Mouse (Mus musculus): ENCODE measurements at regions not wholly inside any gene's neighbourhood (a gene's known extent, or its start where the extent isn't known, plus 50 kb on each side); places are given as distances from the start of the nearest gene placed in this dataset.

DNA sequence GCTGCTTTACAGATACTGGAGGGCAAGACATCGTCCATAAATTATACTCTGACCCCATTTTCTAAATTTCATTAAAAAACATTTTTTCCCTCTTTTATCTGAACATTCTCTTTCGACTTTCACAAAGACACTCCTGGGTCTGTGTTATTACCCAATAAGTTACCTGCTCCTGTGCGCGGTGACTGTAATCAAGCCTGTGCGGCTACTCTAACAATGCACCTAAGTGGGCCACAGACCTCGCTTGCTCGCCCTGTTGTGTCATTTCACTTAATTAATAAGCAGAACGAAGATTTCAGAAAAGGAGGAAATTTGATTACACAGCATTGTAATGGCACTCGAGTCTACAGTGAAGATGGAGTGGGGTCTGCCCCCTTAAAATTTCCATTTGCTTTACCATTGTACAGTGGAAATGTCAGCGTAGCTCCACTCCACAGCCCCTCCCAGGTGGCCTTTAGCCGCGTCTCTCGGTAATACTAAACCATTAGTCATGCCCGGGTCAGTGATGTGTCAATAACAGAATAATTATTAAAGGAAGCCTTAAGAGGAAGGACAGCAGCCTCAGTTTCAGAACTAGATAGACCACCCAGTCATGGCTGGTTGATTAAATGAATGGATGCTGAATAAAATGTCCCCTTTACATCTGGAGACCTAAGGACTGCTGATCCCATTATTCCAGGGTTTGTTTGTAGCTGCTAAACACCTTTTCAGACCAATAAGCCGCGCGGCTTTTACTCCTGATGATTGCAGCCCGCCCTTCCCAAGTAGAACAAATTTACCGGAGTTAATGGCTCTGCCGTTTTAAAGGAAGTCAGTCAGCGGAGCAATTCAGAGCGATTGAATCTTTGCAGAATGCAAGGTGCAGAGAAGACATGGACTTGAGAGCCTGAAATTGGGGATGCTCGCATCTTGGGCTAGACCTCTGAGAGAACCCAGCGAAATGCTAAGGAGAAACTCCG, 194.5 kb upstream of the Creb1 start:
- TF ChIP-seq POLR2A (IDR thresholded peaks at IDR 0.05; ENCODE audit: low read depth, low read length), result no peak
- no peak for TF ChIP-seq CTCF (IDR thresholded peaks at IDR 0.05; ENCODE audit: extremely low read depth, insufficient read depth, insufficient read length, insufficient replicate concordance)

All from spleen, adult 2 months (tissue).